Mouse (Mus musculus): Measurements from ENCODE around the gene Gm20388. TPM values are rescaled to one million over a fixed set of nuclear protein-coding genes. Genes with fewer than 3 reads are reported as not detected.

Gm20388 gene
- total and polyA plus RNA-seq, 2 experiments from 2014 or later, result 51.3 TPM; not detected in 1

GRCm38 (mm10) chr8:122405146-122405805 lies 2494.6 kb downstream of the Gm20388 start:
- no peaks in the 10 kb centered on the region for H3K27me3 ChIP-seq (ENCODE audit: insufficient read depth, low read length)
- TF ChIP-seq CTCF (IDR thresholded peaks at IDR 0.05; ENCODE audit: low read depth), result no peak
- H3K36me3 ChIP-seq (ENCODE audit: insufficient read depth), result peaks cover 93% of the 10 kb centered on the region
- DNase-seq (no peak), ATAC-seq (no peak)
- no peaks in the 10 kb centered on the region for H3K4me1 ChIP-seq (ENCODE audit: insufficient read depth)
- H3K4me3 ChIP-seq (ENCODE audit: low read depth, low read length), result no peak overlapping the region
- H3K9ac ChIP-seq, result no peak overlapping the region
- WGBS, result 93% methylated on average over 9 of the region's 9 CpGs
- no peak overlapping the region for H3K27ac ChIP-seq (ENCODE audit: low read depth, low read length)
- H3K9me3 ChIP-seq (ENCODE audit: low read length), result no peaks in the 10 kb centered on the region
- H3K4me2 ChIP-seq (ENCODE audit: low read depth), result no peak overlapping the region

DNA sequence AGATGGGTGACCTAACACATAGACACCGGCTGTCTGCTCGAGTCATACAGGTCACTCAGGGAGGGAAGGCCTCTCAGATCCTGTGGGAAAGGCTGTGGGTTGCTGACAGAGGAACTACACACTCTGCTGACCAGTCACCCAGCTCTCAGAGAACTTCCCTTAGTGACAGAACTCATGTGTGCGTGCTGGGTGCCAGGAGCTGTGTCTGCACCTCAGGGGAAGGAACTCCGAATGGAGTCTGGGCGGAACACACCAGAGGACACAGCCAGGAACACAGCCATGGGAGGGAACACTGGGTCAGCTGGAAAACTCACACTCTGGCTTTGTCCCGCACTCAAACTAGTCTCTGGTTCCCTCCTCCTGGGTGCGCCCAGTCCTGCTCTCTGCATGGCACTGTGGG lies 2497.0 kb downstream of the Gm20388 start:
- ATAC-seq, result no peak
- no peak overlapping the region for H3K27ac ChIP-seq (ENCODE audit: low read depth, low read length)
- TF ChIP-seq CTCF (IDR thresholded peaks at IDR 0.05; ENCODE audit: low read depth), result no peak

GRCm38 (mm10) chr8:122414311-122414710 lies 2503.7 kb downstream of the Gm20388 start:
- no peak overlapping the region for H3K4me2 ChIP-seq (ENCODE audit: low read depth)
- no peak overlapping the region for H3K9ac ChIP-seq
- H3K4me3 ChIP-seq (ENCODE audit: low read depth, low read length), result no peak overlapping the region
- no peaks in the 10 kb centered on the region for H3K4me1 ChIP-seq (ENCODE audit: insufficient read depth)
- no peak for TF ChIP-seq CTCF (IDR thresholded peaks at IDR 0.05; ENCODE audit: low read depth)
- no peak for DNase-seq
- no peak for ATAC-seq
- no peak overlapping the region for H3K27ac ChIP-seq (ENCODE audit: low read depth, low read length)
- H3K36me3 ChIP-seq (ENCODE audit: insufficient read depth), result peaks cover 90% of the 10 kb centered on the region
- H3K27me3 ChIP-seq (ENCODE audit: insufficient read depth, low read length), result no peaks in the 10 kb centered on the region
- 89% methylated on average over 9 of the region's 9 CpGs for WGBS
- H3K9me3 ChIP-seq (ENCODE audit: low read length), result no peaks in the 10 kb centered on the region

More for the DNA sequence above, 2497.0 kb downstream of the Gm20388 start:
- Histone ChIP-seq H3K4me1 (ENCODE audit: insufficient read depth) (no peaks in the 10 kb centered on the region), H3K9me3 (ENCODE audit: low read length) (no peaks in the 10 kb centered on the region), H3K4me3 (ENCODE audit: low read depth, low read length) (no peak overlapping the region), H3K4me2 (ENCODE audit: low read depth) (no peak overlapping the region), H3K9ac (no peak overlapping the region), H3K27me3 (ENCODE audit: insufficient read depth, low read length) (no peaks in the 10 kb centered on the region), H3K36me3 (ENCODE audit: insufficient read depth) (peaks cover 93% of the 10 kb centered on the region)
- no peak for DNase-seq
- 96% methylated on average over 7 of the region's 7 CpGs for WGBS

GRCm38 (mm10) chr8:122415554-122415953 lies 2504.9 kb downstream of the Gm20388 start:
- H3K4me3 ChIP-seq (ENCODE audit: low read depth, low read length), result no peak overlapping the region
- peaks cover 79% of the 10 kb centered on the region for H3K36me3 ChIP-seq (ENCODE audit: insufficient read depth)
- no peaks in the 10 kb centered on the region for H3K4me1 ChIP-seq (ENCODE audit: insufficient read depth)
- no peak overlapping the region for H3K4me2 ChIP-seq (ENCODE audit: low read depth)
- H3K27me3 ChIP-seq (ENCODE audit: insufficient read depth, low read length), result no peaks in the 10 kb centered on the region
- 93% methylated on average over 6 of the region's 6 CpGs for WGBS
- TF ChIP-seq CTCF (IDR thresholded peaks at IDR 0.05; ENCODE audit: low read depth), result no peak
- no peaks in the 10 kb centered on the region for H3K9me3 ChIP-seq (ENCODE audit: low read length)
- no peak for ATAC-seq
- DNase-seq, result no peak
- H3K9ac ChIP-seq, result no peak overlapping the region
- no peak overlapping the region for H3K27ac ChIP-seq (ENCODE audit: low read depth, low read length)

GRCm38 (mm10) chr8:122419881-122420555 lies 2509.4 kb downstream of the Gm20388 start:
- Histone ChIP-seq H3K4me2 (ENCODE audit: low read depth) (no peak overlapping the region), H3K36me3 (ENCODE audit: insufficient read depth) (peaks cover 35% of the 10 kb centered on the region), H3K27me3 (ENCODE audit: insufficient read depth, low read length) (no peaks in the 10 kb centered on the region), H3K4me3 (ENCODE audit: low read depth, low read length) (no peak overlapping the region), H3K4me1 (ENCODE audit: insufficient read depth) (no peaks in the 10 kb centered on the region), H3K9ac (no peak overlapping the region), H3K27ac (ENCODE audit: low read depth, low read length) (no peak overlapping the region), H3K9me3 (ENCODE audit: low read length) (no peaks in the 10 kb centered on the region)
- ATAC-seq, result peak; percentile 23; the same call in 1 of the 2 replicates
- DNase-seq, result peak; percentile 11
- WGBS, result 53% methylated on average over 9 of the region's 9 CpGs
- TF ChIP-seq CTCF (IDR thresholded peaks at IDR 0.05; ENCODE audit: low read depth), result no peak

DNA sequence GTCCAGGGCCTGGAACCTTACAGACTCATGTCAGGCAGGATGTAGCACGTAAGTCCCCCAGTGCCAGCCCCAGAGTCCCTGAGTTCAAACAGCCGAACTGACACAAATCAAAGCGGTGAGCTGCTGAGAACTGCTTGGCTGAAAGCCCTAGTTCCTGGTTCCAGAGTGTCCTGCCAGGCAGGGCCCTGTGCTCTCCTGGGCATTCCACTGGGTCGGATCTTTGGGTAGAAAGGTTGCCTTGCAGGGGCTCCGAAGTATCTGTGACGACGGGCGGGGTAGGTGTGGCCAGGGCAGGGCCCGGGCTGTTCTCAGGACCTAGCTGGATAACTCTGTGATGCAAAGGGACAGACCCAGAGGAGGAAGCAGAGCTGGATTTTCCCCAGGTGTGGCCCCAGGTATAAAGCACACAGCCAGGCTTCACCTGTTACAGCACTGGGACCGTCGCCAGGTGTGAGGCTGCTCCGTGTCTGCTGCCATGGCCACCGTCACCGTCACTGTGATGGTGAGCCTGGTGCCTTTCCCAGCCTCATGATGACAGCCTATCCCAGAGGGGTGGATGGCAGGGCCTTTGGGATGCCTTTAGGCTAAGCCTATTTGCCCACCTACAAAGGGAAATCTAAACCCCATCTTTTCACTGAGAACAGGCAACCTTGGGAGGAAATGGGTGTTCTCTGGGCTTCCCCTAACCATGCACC lies 2510.9 kb downstream of the Gm20388 start, which contains the start of gene Il17c:
Gene Il17c (plus strand): TSS at position 645 of the 695 bp plus-strand sequence.
- ATAC-seq (no peak), DNase-seq (no peak)
- no peaks in the 10 kb centered on the region for H3K9me3 ChIP-seq (ENCODE audit: low read length)
- H3K4me2 ChIP-seq (ENCODE audit: low read depth), result no peak within 1 kb of the TSS
- TF ChIP-seq CTCF (IDR thresholded peaks at IDR 0.05; ENCODE audit: low read depth), result no peak
- H3K27ac ChIP-seq (ENCODE audit: low read depth, low read length), result no peak within 1 kb of the TSS
- 83% methylated on average over 14 of the region's 14 CpGs for WGBS
- H3K9ac ChIP-seq, result no peak within 1 kb of the TSS
- peaks cover 20% of the 10 kb centered on the region for H3K36me3 ChIP-seq (ENCODE audit: insufficient read depth)
- no peaks in the 10 kb centered on the region for H3K4me1 ChIP-seq (ENCODE audit: insufficient read depth)
- no peak within 1 kb of the TSS for H3K4me3 ChIP-seq (ENCODE audit: low read depth, low read length)
- H3K27me3 ChIP-seq (ENCODE audit: insufficient read depth, low read length), result no peaks in the 10 kb centered on the region

DNA sequence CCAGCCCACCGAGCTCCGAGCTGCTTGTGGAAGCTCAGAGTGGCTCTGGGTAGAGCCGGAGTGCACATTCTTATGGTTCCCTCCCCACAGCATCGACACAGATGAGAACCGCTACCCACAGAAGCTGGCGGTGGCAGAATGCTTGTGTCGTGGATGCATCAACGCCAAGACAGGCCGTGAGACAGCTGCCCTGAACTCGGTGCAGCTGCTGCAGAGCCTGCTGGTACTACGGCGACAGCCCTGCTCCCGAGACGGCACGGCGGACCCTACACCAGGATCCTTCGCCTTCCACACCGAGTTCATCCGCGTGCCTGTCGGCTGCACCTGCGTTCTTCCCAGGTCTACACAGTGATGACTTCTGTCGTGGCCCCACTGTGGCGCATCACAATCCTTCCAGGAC lies 2512.6 kb downstream of the Gm20388 start:
- no peak overlapping the region for H3K27ac ChIP-seq (ENCODE audit: low read depth, low read length)
- no peak overlapping the region for H3K4me2 ChIP-seq (ENCODE audit: low read depth)
- no peaks in the 10 kb centered on the region for H3K27me3 ChIP-seq (ENCODE audit: insufficient read depth, low read length)
- H3K4me1 ChIP-seq (ENCODE audit: insufficient read depth), result no peaks in the 10 kb centered on the region
- 92% methylated on average over 24 of the region's 24 CpGs for WGBS
- H3K9ac ChIP-seq, result no peak overlapping the region
- ATAC-seq, result no peak
- no peaks in the 10 kb centered on the region for H3K9me3 ChIP-seq (ENCODE audit: low read length)
- no peak for TF ChIP-seq CTCF (IDR thresholded peaks at IDR 0.05; ENCODE audit: low read depth)
- peaks cover 6% of the 10 kb centered on the region; the same call in 1 of the 2 replicates for H3K36me3 ChIP-seq (ENCODE audit: insufficient read depth)
- no peak overlapping the region for H3K4me3 ChIP-seq (ENCODE audit: low read depth, low read length)
- DNase-seq, result no peak

Measured in forebrain, postnatal 0 days (tissue).